Mouse (Mus musculus): ENCODE results near the gene Cplx3. TPM values are rescaled to one million over a fixed set of nuclear protein-coding genes. Genes with fewer than 3 reads are reported as not detected.

The Cplx3 gene
- polyA plus RNA-seq, 1 experiment from 2014 or later = not detected

GRCm38 (mm10) chr9:57644442-57644943, 38.4 kb upstream of the Cplx3 start:
- TF ChIP-seq CTCF (IDR thresholded peaks at IDR 0.05; ENCODE audit: low read depth) (no peak), EP300 (optimal IDR thresholded peaks at IDR 0.05) (no peak)
- Histone ChIP-seq H3K27ac (replicated peaks) (peak overlapping the region; percentile 97), H3K36me3 (ENCODE audit: control insufficient read depth, insufficient read depth, low read length) (no peaks in the 10 kb centered on the region; the same call in 1 of the 2 replicates), H3K27me3 (ENCODE audit: control insufficient read depth, insufficient read depth, low read length) (no peaks in the 10 kb centered on the region), H3K9me3 (ENCODE audit: control insufficient read depth, low read length) (no peaks in the 10 kb centered on the region), H3K4me3 (ENCODE audit: low read depth, low read length) (peak overlapping the region; percentile 92), H3K4me1 (replicated peaks; ENCODE audit: control insufficient read depth, insufficient read depth) (peaks cover 13% of the 10 kb centered on the region), H3K9ac (ENCODE audit: low read length) (peak overlapping the region; percentile 98), H3K4me2 (replicated peaks; ENCODE audit: low read depth) (peak overlapping the region; percentile 94)
- ATAC-seq (ENCODE audit: low FRiP score, low TSS enrichment) (no peak; the same call in 1 of the 2 replicates), DNase-seq (ENCODE audit: low spot score) (no peak)
- under 1% methylated on average over 18 of the region's 18 CpGs for WGBS

- DNase-seq (ENCODE audit: low spot score) = no peak
- no peak for TF ChIP-seq EP300 (optimal IDR thresholded peaks at IDR 0.05)
- TF ChIP-seq CTCF (IDR thresholded peaks at IDR 0.05; ENCODE audit: low read depth) = no peak
- Histone ChIP-seq H3K4me1 (replicated peaks; ENCODE audit: control insufficient read depth, insufficient read depth) (peaks cover 19% of the 10 kb centered on the region), H3K4me3 (ENCODE audit: low read depth, low read length) (peak overlapping the region; percentile 92), H3K27me3 (ENCODE audit: control insufficient read depth, insufficient read depth, low read length) (no peaks in the 10 kb centered on the region), H3K4me2 (replicated peaks; ENCODE audit: low read depth) (peak overlapping the region; percentile 94), H3K9ac (ENCODE audit: low read length) (peak overlapping the region; percentile 98; the same call in 1 of the 2 replicates), H3K27ac (replicated peaks) (peak overlapping the region; percentile 49), H3K9me3 (ENCODE audit: control insufficient read depth, low read length) (no peaks in the 10 kb centered on the region), H3K36me3 (ENCODE audit: control insufficient read depth, insufficient read depth, low read length) (no peaks in the 10 kb centered on the region; the same call in 1 of the 2 replicates)
- no peak for ATAC-seq (ENCODE audit: low FRiP score, low TSS enrichment)
- 32% methylated on average over 7 of the region's 7 CpGs for WGBS
Measured at GRCm38 (mm10) chr9:57643856-57644180, 37.7 kb upstream of the Cplx3 start.

- TF ChIP-seq CTCF (IDR thresholded peaks at IDR 0.05; ENCODE audit: low read depth) = no peak
- no peak for TF ChIP-seq EP300 (optimal IDR thresholded peaks at IDR 0.05)
- ATAC-seq (ENCODE audit: low FRiP score, low TSS enrichment) = no peak
- Histone ChIP-seq H3K4me1 (replicated peaks; ENCODE audit: control insufficient read depth, insufficient read depth) (peaks cover 25% of the 10 kb centered on the region), H3K9ac (ENCODE audit: low read length) (peak overlapping the region; percentile 98; the same call in 1 of the 2 replicates), H3K27ac (replicated peaks) (peak overlapping the region; percentile 49), H3K27me3 (ENCODE audit: control insufficient read depth, insufficient read depth, low read length) (no peaks in the 10 kb centered on the region), H3K9me3 (ENCODE audit: control insufficient read depth, low read length) (no peaks in the 10 kb centered on the region), H3K36me3 (ENCODE audit: control insufficient read depth, insufficient read depth, low read length) (no peaks in the 10 kb centered on the region; the same call in 1 of the 2 replicates), H3K4me3 (ENCODE audit: low read depth, low read length) (peak overlapping the region; percentile 92; the same call in 1 of the 2 replicates), H3K4me2 (replicated peaks; ENCODE audit: low read depth) (peak overlapping the region; percentile 94)
- WGBS = 53% methylated on average over 9 of the region's 9 CpGs
- no peak for DNase-seq (ENCODE audit: low spot score)
Measured at GRCm38 (mm10) chr9:57643169-57643855, 37.2 kb upstream of the Cplx3 start.

GRCm38 (mm10) chr9:57641775-57642550, 35.9 kb upstream of the Cplx3 start:
- no peak for ATAC-seq (ENCODE audit: low FRiP score, low TSS enrichment)
- Histone ChIP-seq H3K27ac (replicated peaks) (0 out of 2 replicates have a peak overlapping the region, but pooled peaks have one; percentile 18), H3K36me3 (ENCODE audit: control insufficient read depth, insufficient read depth, low read length) (no peaks in the 10 kb centered on the region; the same call in 1 of the 2 replicates), H3K4me3 (ENCODE audit: low read depth, low read length) (no peak overlapping the region), H3K9ac (ENCODE audit: low read length) (no peak overlapping the region), H3K9me3 (ENCODE audit: control insufficient read depth, low read length) (no peaks in the 10 kb centered on the region), H3K27me3 (ENCODE audit: control insufficient read depth, insufficient read depth, low read length) (no peaks in the 10 kb centered on the region), H3K4me2 (replicated peaks; ENCODE audit: low read depth) (no peak overlapping the region), H3K4me1 (replicated peaks; ENCODE audit: control insufficient read depth, insufficient read depth) (peaks cover 38% of the 10 kb centered on the region)
- no peak for DNase-seq (ENCODE audit: low spot score)
- 82% methylated on average over 13 of the region's 13 CpGs for WGBS
- TF ChIP-seq EP300 (optimal IDR thresholded peaks at IDR 0.05) (no peak), CTCF (IDR thresholded peaks at IDR 0.05; ENCODE audit: low read depth) (no peak)

GRCm38 (mm10) chr9:57641022-57641421, 34.9 kb upstream of the Cplx3 start:
- no peak for DNase-seq (ENCODE audit: low spot score)
- Histone ChIP-seq H3K9me3 (ENCODE audit: control insufficient read depth, low read length) (no peaks in the 10 kb centered on the region), H3K9ac (ENCODE audit: low read length) (no peak overlapping the region), H3K27me3 (ENCODE audit: control insufficient read depth, insufficient read depth, low read length) (no peaks in the 10 kb centered on the region), H3K4me3 (ENCODE audit: low read depth, low read length) (no peak overlapping the region), H3K27ac (replicated peaks) (peak overlapping the region; percentile 90), H3K36me3 (ENCODE audit: control insufficient read depth, insufficient read depth, low read length) (no peaks in the 10 kb centered on the region; the same call in 1 of the 2 replicates), H3K4me1 (replicated peaks; ENCODE audit: control insufficient read depth, insufficient read depth) (peaks cover 39% of the 10 kb centered on the region), H3K4me2 (replicated peaks; ENCODE audit: low read depth) (peak overlapping the region; percentile 51)
- no peak for TF ChIP-seq CTCF (IDR thresholded peaks at IDR 0.05; ENCODE audit: low read depth)
- TF ChIP-seq EP300 (optimal IDR thresholded peaks at IDR 0.05) = no peak
- ATAC-seq (ENCODE audit: low FRiP score, low TSS enrichment) = no peak
- WGBS = 63% methylated on average over 1 of the region's 1 CpGs
